Mouse (Mus musculus) adrenal gland, adult 18-20 months (tissue): ENCODE measurements around the gene Enox1. TPM values are rescaled to one million over a fixed set of nuclear protein-coding genes. Genes with fewer than 3 reads are reported as not detected.

ENCODE experiments used
- DNase-seq, 2 experiments: peaks; one replicate each; pipeline ENCODE4 v3.0.0; 2021 to 2022; ENCODE audit warnings: low spot score in 2 of 2
- total RNA-seq, 2 experiments: library from RNA; stranded (reverse); gene quantifications; 1 replicate in 1 of 2; 2 replicates in 1 of 2; pipeline ENCODE4 v1.2.3; 2021

Gene Enox1
- total RNA-seq, 2 experiments from 2014 or later: 3.1 to 4.4 TPM

- DNase-seq: no peak
These were observed 405.4 kb downstream of the Enox1 start for GRCm38 (mm10) chr14:77561808-77562583.

- no peak for DNase-seq
These were observed 407.4 kb downstream of the Enox1 start for GRCm38 (mm10) chr14:77563922-77564321.

GRCm38 (mm10) chr14:77567120-77567519 is 410.6 kb downstream of the Enox1 start:
- DNase-seq: no peak

- no peak for DNase-seq
These were observed 417.9 kb downstream of the Enox1 start for GRCm38 (mm10) chr14:77574436-77574835.

- DNase-seq: no peak
These were observed 419.8 kb downstream of the Enox1 start for GRCm38 (mm10) chr14:77576411-77576810.

DNA sequence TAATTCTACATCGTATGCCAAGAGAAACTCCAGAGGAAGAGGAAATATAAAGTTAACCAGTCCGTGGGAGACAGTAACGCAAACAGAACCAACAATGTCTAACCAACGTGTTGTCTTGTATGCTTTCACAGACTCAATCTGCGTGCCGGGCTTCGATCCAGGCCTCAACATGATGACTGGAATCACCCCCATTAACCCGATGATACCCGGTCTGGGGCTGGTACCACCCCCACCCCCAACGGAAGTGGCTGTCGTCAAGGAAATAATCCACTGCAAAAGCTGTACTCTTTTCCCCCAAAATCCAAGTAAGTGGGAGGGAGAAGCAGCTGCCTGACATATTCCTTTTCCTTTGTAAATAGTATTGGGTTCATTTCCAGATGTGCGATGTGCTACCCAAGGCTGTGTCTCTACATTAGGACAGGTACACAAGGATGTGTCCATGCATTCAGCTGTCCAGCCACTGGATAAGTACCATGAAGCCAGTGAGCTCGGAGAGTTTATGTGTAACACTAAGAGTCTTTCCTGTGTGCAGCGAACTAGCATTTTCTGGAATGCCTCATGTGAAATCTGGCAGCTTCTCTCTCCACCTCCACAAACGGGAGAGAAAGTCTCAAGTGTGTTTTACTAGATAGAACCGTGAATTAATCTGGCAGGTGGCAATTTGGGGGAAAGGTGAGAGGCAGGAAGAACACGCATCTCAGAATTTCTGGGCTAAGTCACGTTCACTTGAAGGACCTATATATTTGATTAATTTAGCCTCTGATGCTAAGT is 421.1 kb downstream of the Enox1 start:
- DNase-seq: no peak

- DNase-seq: no peak
These were observed 421.8 kb downstream of the Enox1 start for GRCm38 (mm10) chr14:77578355-77578754.

DNA sequence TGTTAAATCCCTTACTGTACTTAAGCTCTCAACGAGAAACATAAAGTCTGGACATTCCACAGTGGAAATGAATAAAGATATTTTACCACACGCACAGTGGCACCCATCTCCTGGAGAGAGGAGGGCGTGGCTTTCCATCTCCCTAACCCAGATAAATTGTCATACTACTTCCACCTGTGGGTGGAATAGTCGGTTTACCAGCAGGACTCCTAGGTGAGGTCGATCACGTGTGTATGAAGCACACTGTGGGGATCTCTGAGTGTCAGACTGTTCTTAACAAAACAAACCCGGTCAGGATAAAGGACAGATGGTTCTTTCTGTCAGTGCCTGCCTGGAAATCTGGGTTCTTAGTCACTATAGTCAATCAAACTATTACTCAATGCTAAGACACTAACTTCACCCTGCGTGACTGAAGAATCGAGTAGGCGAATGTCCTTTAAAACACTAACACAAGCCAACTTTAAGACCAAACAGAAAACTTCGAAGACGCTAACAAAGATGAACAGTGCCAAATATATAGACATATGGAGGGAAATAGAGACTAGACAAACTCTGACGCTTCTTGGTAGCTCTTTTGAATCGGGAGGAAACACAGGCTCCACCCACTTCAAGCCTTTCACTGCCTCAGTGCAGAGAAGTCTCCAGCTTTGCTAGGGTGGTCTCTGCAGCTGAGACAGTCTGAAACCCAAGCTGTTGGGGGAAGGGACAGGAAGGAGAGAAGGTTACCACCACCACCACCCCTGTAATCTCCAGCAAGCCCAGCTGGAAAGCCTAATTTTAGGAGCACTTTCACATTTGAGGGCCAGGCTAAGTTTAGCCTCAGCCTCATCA is 423.8 kb downstream of the Enox1 start:
- DNase-seq: no peak

DNA sequence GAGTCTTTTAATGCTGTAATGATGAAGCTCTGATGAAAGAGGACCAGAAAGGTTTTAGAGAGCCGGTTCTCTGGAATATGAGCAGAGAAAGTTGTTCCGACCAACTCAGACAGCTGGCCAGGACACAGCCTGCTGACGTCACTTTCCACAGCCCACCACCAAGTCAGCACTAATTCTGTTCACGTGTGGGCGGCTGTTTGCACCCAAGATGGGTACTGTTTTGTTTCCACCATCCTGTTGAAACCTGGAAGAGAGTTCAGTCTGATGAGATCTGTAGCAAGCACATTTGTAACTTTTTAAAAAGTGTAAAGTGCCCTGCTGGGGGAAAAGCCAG is 424.3 kb downstream of the Enox1 start:
- no peak for DNase-seq

DNA sequence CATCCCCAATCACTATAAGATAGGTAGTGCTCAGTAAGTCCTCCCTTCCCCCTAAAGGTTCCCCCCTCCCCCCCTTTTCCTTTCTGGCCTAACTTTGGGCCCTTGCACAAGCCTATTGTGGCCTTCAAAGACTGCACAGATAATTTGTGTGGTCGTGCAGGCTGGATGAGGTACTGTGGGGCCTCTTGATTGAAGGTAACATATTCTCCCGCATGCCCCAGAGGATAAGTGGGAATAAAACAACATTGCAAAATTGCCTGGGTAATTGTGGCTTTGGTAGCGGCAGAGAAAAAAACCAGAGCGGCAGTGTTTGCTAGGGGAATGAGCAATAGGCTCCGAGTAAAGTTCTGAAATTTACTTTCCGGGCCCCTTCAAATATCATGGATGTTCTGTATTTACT is 425.1 kb downstream of the Enox1 start:
- no peak for DNase-seq

GRCm38 (mm10) chr14:77584426-77584825 is 427.9 kb downstream of the Enox1 start:
- no peak for DNase-seq

- DNase-seq: no peak
These were observed 428.7 kb downstream of the Enox1 start for GRCm38 (mm10) chr14:77585031-77585800.

DNA sequence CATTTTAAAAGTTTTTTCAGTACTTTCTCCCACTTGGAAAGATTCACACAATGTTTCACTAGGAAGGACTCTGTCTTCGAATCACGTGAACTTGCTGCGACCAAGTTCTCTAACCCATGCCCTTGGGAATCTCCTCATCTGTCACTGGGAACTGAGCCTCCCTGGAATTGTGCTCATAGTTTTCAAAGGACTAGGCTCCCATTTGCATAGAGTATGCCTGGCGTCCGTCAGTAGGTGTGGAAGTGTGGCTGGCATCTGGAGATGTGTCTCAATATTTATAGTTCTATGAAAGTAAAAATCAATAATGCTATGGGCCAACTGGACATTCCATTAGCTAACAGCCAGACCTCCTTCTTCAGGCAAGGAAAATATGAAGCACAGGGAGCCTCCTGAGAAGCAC is 429.5 kb downstream of the Enox1 start:
- DNase-seq: no peak

DNA sequence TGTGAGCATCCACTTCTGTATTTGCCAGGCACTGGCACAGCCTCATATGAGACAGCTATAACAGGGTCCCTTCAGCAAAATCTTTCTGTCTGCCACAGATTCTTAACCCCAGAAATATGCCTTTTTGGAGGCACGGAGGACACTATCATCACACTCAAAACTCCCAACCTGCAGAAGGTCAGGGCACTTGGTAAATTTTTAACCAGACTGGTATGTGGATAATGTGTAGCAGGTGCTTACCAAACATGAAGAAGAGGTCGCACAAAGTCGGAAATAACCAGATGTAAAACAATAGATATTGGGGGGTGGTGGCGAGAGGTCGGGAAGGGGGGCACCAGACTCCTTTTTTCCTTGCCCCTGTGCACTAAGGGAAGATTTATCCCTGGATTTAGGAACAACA is 430.6 kb downstream of the Enox1 start:
- DNase-seq: no peak

DNA sequence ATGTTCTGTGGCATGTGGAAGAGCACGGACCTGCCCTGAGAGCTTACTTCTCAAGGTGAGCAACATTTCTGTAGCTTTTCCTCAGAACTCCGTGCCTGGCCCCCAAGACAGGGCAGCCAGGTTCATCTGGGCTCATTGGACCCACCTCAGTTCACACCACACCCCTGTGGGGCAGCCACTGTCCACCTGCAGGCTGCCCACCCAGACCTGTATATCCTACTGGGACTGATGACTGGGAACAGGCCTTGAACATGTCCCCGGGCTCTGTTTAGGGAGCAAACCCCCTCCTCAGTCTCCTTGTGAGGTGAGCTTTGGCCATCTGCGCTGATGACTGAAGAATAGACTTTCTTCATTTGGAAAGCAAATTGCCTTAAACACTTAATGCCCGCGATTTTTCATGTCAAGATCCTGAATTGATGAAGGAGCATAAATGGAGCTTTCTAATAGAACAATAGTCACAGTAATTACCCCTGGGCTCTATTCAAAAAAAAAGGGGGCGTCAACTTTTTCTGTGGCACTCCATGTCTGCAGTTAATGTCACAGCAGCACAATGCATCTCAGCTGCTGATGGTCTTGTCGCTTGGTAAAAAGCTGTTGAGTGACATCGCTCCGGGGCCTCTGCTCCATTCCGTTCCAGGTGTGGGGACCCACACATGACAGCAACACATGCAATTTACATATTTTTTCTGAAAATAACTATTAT is 436.7 kb downstream of the Enox1 start:
- no peak for DNase-seq

DNA sequence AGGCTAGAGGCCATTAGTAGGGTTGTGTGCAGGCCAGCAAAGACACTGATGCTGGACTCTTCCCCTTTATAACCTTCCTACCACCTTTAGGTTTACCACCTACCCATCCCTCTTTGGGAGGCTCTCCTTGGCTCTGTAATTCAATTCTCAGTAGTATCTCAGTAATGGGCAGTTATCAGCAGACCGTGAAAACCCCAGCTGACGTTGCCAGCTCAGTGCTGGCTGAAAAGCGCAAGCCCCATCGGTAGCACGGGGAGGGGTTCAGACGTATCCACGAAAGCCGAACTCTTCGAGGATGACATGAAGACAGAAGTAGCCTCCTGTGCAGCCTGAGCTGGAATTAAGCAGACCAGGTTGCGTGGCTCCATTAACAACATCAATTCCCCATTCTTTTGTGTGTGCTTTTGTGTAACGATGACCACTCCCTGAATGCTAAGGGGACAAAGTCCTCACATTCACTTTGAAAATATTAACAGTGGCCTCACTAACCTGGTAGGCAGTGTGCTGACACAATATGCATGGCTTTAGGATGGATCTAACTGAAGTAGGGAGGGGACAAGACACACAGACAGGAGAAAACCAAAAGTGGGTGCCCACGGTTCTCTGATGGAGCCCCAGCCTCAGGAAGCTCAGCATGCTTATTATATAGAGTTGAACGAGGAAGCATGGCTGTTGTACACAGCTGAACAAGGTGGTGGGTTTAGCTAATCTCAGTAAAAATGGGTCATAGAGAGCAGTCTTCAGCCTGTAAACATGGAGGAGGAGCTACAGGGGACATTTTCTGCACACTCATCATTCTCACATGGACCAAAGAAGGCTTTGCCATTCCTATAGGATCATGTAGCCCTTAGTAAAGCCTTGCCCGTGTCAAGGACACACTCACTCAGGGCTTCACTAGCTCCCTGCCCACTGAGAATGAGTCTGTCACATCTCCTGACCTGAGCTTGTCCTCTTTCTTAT is 439.9 kb downstream of the Enox1 start:
- DNase-seq: no peak

- DNase-seq: no peak
These were observed 442.6 kb downstream of the Enox1 start for GRCm38 (mm10) chr14:77599016-77599704.

DNA sequence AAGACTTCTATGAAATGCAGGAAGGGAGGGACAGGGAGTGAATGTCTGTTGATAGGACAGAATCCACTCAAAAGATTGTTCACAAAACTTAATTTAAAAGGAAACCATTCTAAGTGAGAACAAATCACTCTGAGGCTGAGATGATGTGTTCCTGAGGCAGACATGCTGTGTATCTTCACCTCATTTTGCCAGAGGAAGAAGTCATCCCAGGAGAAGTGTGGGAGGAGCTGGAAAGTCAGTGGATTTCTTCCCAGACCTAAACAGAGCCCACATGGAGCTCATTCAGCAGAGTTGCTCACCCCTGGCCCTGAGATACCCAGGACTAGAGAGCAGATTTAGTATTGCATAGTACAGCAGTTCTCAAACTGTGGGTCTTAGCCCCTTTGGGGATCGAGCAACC is 444.2 kb downstream of the Enox1 start:
- no peak for DNase-seq

DNA sequence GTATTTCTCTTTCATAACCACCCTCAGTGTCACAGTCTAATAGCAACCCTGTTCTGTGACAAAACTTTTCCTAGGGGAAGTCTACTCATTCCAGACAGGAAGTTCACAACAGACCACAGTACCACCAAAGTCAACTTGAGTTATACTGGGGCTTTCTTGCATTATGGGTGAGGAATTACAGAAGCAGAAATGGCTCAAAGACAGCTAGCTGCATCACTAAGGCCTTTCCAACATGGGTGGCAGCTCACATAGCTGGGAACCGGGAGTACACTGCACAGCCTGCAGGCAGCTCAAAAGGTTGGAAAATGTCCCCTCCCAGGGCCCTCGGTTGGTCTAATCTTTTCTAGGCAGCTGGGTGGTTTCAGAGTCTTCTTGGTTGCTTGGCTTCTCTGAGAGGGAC is 444.9 kb downstream of the Enox1 start:
- no peak for DNase-seq
